Comparison of ENCODE assay signal across 26 mouse cellular contexts in genomic region chr17:13879731-13880130, GRCm38 (mm10).
DNase-seq lines count a peak whose midpoint lies in the region; ATAC-seq and TF ChIP-seq lines count a peak whose summit lies in the region.
"Had no signal": no experiment of that assay in that cellular context is flagged by ENCODE, and none has a peak within 500 bp of the region (broad histone marks: within the 10 kb centered on the region; RNA-seq: fewer than 3 reads in every experiment).

No protein-coding gene starts in this region.

- no peaks in the 10 kb centered on the region for H3K9me3 ChIP-seq in kidney, embryonic 15.5 days (replicated peaks)
- H3K9me3 ChIP-seq: embryonic facial prominence, embryonic 12.5 days; embryonic facial prominence, embryonic 15.5 days; heart, embryonic 12.5 days; heart, embryonic 15.5 days; hindbrain, embryonic 10.5 days; hindbrain, embryonic 13.5 days had no signal

- 58% methylated on average over 1 of the region's 1 CpGs for WGBS in lung, adult 2 months
- 81% methylated on average over 1 of the region's 1 CpGs for WGBS in kidney, embryonic 15.5 days

- H3K9ac ChIP-seq in kidney, embryonic 15.5 days, result no peak overlapping the region
- H3K9ac ChIP-seq: embryonic facial prominence, embryonic 12.5 days; embryonic facial prominence, embryonic 15.5 days; forebrain, postnatal 0 days; heart, embryonic 12.5 days; heart, embryonic 15.5 days; hindbrain, embryonic 13.5 days had no signal

- peaks cover 4% of the 10 kb centered on the region; the same call in 1 of the 2 replicates for H3K4me1 ChIP-seq in lung, adult 2 months (ENCODE audit: control insufficient read depth, insufficient read depth, low read length)
- peaks cover 3% of the 10 kb centered on the region; the same call in 1 of the 2 replicates for H3K4me1 ChIP-seq in brown adipose tissue, adult 24 weeks (ENCODE audit: control insufficient read depth, insufficient read depth, insufficient read length, low read length)
- H3K4me1 ChIP-seq in kidney, embryonic 15.5 days, result no peaks in the 10 kb centered on the region
- H3K4me1 ChIP-seq: embryonic facial prominence, embryonic 12.5 days; embryonic facial prominence, embryonic 15.5 days; heart, embryonic 15.5 days; hindbrain, embryonic 10.5 days; hindbrain, embryonic 13.5 days had no signal

- no peak overlapping the region for H3K4me3 ChIP-seq in lung, adult 2 months (replicated peaks; ENCODE audit: extremely low read depth, low read depth, low read length)
- H3K4me3 ChIP-seq in brown adipose tissue, adult 24 weeks (ENCODE audit: insufficient read depth, low read depth, low read length), result peak overlapping the region; percentile 26; the same call in 1 of the 2 replicates
- H3K4me3 ChIP-seq in kidney, embryonic 15.5 days (replicated peaks), result no peak overlapping the region
- H3K4me3 ChIP-seq: embryonic facial prominence, embryonic 12.5 days; embryonic facial prominence, embryonic 15.5 days; heart, embryonic 12.5 days; heart, embryonic 15.5 days; hindbrain, embryonic 10.5 days; hindbrain, embryonic 13.5 days had no signal

- no peaks in the 10 kb centered on the region for H3K27me3 ChIP-seq in kidney, embryonic 15.5 days
- H3K27me3 ChIP-seq: embryonic facial prominence, embryonic 12.5 days; embryonic facial prominence, embryonic 15.5 days; heart, embryonic 12.5 days; heart, embryonic 15.5 days; hindbrain, embryonic 13.5 days had no signal

- H3K36me3 ChIP-seq in kidney, embryonic 15.5 days, result peaks cover 52% of the 10 kb centered on the region

- no peak for TF ChIP-seq POLR2A in lung, adult 2 months (IDR thresholded peaks at IDR 0.05; ENCODE audit: borderline replicate concordance, extremely low read depth, low read depth, low read length)

- 0 out of 2 replicates have a peak overlapping the region, but pooled peaks have one; percentile 50 for H3K27ac ChIP-seq in brown adipose tissue, adult 24 weeks (replicated peaks; ENCODE audit: low read depth, low read length)
- H3K27ac ChIP-seq in kidney, embryonic 15.5 days, result no peak overlapping the region
- H3K27ac ChIP-seq: embryonic facial prominence, embryonic 12.5 days; embryonic facial prominence, embryonic 15.5 days; heart, embryonic 15.5 days; hindbrain, embryonic 10.5 days; hindbrain, embryonic 13.5 days had no signal

- H3K4me2 ChIP-seq in kidney, embryonic 15.5 days, result no peak overlapping the region
- H3K4me2 ChIP-seq: embryonic facial prominence, embryonic 12.5 days; embryonic facial prominence, embryonic 15.5 days; heart, embryonic 12.5 days; heart, embryonic 15.5 days; hindbrain, embryonic 13.5 days had no signal

- no peak for TF ChIP-seq CTCF in lung, adult 2 months (IDR thresholded peaks at IDR 0.05; ENCODE audit: insufficient read depth, low read length)

- peak; percentile 55 to 79 for DNase-seq in lung, adult 18-20 months
- no peak for DNase-seq in lung, adult 2 months
- peak; percentile 18 for DNase-seq in lung, postnatal 10 days
- no peak for DNase-seq in MN1 (ENCODE audit: low spot score)
- DNase-seq: adrenal gland, adult 8-10 months; adrenal gland, postnatal 25 days; cerebellum, adult 18-20 months; cerebellum, adult 9-10 months; cerebellum, postnatal 25 days; forebrain, postnatal 0 days; gastrocnemius, postnatal 10 days; gastrocnemius, postnatal 36 days; heart, postnatal 10 days; heart, postnatal 36 days had no signal

- no peak for ATAC-seq in kidney, embryonic 15.5 days (replicated peaks; ENCODE audit: low FRiP score)
- ATAC-seq: activated CD4-positive, CD25-positive, alpha-beta regulatory T cell, adult 4 months; CD4-positive, CD25-positive, alpha-beta regulatory T cell, adult 4 months; forebrain, embryonic 14.5 days; forebrain, postnatal 0 days; hindbrain, embryonic 16.5 days had no signal

Comparison
In these comparisons a context has a peak if more than half of its experiments do, and no peak if none do; other contexts are left out.
1. DNase-seq: peak in lung, adult 18-20 months (2 of 2) and lung, postnatal 10 days (single experiment); none in lung, adult 2 months (single experiment) and MN1 (single experiment).